Mouse (Mus musculus): Measurements from ENCODE around the gene Plb1. TPM values are rescaled to one million over a fixed set of nuclear protein-coding genes. Genes with fewer than 3 reads are reported as not detected.

The Plb1 gene
- polyA plus RNA-seq, 1 experiment = 77.1 TPM

DNA sequence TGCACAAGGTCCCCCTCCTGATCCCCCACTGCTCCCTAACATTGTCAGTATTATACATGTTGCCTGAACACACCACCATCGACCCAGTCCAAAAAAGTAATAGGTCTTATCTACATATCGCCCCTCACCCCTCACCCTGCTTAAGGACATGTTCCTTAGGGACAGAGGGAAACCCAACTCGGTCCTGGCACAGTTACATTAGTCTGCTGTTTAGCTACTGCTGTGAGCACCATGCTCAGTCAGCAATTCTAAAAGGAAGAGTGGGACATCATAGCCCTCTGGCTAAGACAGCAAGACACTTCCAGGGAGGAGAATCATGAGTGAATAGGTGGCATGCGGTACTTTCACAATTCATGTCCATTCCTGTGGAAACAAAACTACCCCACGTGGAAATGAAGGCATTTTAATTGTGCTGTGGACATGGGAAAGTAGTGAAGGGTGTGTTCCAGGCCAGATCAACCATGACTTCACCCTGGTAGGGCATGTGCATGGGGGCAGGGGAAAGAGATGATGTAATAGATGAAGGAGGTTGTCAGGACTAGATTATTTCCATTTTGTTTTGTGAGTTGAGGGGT is 110.3 kb downstream of the Plb1 start:
- Histone ChIP-seq H3K4me3 (ENCODE audit: control insufficient read depth, low read depth, low read length) (no peak overlapping the region), H3K4me1 (ENCODE audit: control insufficient read depth, insufficient read depth, low read length) (no peaks in the 10 kb centered on the region; the same call in 1 of the 2 replicates), H3K27me3 (ENCODE audit: control insufficient read depth, insufficient read depth, low read length) (no peaks in the 10 kb centered on the region), H3K36me3 (ENCODE audit: control insufficient read depth, insufficient read depth, low read length) (no peaks in the 10 kb centered on the region), H3K27ac (ENCODE audit: control insufficient read depth, insufficient read depth, low read depth, low read length) (no peak overlapping the region)
- TF ChIP-seq CTCF (IDR thresholded peaks at IDR 0.05; ENCODE audit: control insufficient read depth, insufficient read depth, insufficient replicate concordance, low read depth, low read length) (no peak), POLR2A (IDR thresholded peaks at IDR 0.05; ENCODE audit: control insufficient read depth, low read depth, low read length) (no peak)

DNA sequence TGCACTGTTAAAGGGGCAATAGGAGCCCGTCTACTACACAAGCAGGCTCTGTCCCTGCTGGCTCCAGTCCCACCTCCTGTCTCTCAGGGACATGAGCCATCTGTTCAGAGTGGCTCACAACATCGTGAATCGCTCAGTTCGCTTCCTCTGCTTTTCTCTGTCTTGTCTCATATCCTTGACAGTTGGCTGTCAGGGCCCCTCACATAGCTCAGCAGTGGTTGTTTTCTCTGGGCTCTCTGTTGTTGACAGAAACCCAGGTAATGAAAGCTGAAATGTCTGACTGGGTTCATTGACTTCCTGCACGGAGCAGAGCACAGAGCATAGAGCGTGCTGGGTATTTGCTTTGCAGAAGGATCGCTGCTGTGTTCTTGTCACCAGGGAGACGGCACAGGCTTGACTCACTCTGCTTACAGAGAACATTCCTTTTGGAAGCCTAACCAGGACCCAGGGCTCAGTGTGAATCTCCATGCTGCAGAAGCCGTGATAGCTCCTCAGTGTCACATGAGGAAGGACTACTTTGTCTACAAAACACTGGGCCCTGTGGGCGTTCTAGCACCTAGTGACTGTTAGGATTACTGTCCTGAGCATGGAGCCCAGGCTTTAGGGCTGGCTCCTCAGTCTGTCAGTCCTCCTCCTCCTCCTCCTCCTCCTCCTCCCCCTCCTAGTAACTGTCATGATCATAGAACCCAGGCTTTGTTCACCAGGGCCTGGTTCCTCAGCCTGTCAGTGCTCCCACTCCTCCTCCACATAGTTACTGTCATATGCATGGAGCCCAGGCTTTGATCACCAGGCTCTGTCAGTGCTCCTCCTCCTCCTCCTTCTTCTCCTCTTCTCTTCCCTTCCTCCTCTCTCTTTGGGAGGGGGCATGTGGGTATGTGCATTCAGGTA is 113.8 kb downstream of the Plb1 start:
- H3K27ac ChIP-seq (ENCODE audit: control insufficient read depth, insufficient read depth, low read depth, low read length) = peak overlapping the region; percentile 30; the same call in 1 of the 2 replicates
- no peaks in the 10 kb centered on the region for H3K36me3 ChIP-seq (ENCODE audit: control insufficient read depth, insufficient read depth, low read length)
- no peak overlapping the region for H3K4me3 ChIP-seq (ENCODE audit: control insufficient read depth, low read depth, low read length)
- H3K27me3 ChIP-seq (ENCODE audit: control insufficient read depth, insufficient read depth, low read length) = no peaks in the 10 kb centered on the region
- H3K4me1 ChIP-seq (ENCODE audit: control insufficient read depth, insufficient read depth, low read length) = peaks cover 2% of the 10 kb centered on the region; the same call in 1 of the 2 replicates
- no peak for TF ChIP-seq CTCF (IDR thresholded peaks at IDR 0.05; ENCODE audit: control insufficient read depth, insufficient read depth, insufficient replicate concordance, low read depth, low read length)
- no peak for TF ChIP-seq POLR2A (IDR thresholded peaks at IDR 0.05; ENCODE audit: control insufficient read depth, low read depth, low read length)

DNA sequence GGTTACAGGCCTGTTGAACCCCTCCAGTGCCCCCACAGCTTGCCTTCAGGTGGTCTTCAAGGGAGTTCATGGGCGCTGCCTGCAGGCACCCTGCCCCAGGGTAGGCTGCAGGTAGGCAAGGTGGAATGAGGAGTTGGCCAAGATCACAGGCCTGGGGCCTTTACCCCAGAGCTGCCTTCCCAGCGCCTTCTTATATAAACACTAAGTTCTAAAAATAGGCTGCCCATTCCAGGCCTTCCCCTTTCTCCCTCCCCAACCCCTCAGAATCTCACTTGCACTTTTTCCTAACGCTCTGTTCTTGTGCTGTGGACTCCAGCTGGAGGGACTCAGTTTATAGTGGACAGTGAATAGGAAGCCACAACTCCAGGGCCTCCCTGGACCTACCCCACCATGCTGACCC is 117.2 kb downstream of the Plb1 start:
- 0 out of 2 replicates have a peak overlapping the region, but pooled peaks have one; percentile 58 for H3K27ac ChIP-seq (ENCODE audit: control insufficient read depth, insufficient read depth, low read depth, low read length)
- no peak overlapping the region for H3K4me3 ChIP-seq (ENCODE audit: control insufficient read depth, low read depth, low read length)
- no peaks in the 10 kb centered on the region for H3K36me3 ChIP-seq (ENCODE audit: control insufficient read depth, insufficient read depth, low read length)
- peaks cover 2% of the 10 kb centered on the region; the same call in 1 of the 2 replicates for H3K4me1 ChIP-seq (ENCODE audit: control insufficient read depth, insufficient read depth, low read length)
- no peaks in the 10 kb centered on the region for H3K27me3 ChIP-seq (ENCODE audit: control insufficient read depth, insufficient read depth, low read length)
- TF ChIP-seq POLR2A (IDR thresholded peaks at IDR 0.05; ENCODE audit: control insufficient read depth, low read depth, low read length) (no peak), CTCF (IDR thresholded peaks at IDR 0.05; ENCODE audit: control insufficient read depth, insufficient read depth, insufficient replicate concordance, low read depth, low read length) (no peak)

DNA sequence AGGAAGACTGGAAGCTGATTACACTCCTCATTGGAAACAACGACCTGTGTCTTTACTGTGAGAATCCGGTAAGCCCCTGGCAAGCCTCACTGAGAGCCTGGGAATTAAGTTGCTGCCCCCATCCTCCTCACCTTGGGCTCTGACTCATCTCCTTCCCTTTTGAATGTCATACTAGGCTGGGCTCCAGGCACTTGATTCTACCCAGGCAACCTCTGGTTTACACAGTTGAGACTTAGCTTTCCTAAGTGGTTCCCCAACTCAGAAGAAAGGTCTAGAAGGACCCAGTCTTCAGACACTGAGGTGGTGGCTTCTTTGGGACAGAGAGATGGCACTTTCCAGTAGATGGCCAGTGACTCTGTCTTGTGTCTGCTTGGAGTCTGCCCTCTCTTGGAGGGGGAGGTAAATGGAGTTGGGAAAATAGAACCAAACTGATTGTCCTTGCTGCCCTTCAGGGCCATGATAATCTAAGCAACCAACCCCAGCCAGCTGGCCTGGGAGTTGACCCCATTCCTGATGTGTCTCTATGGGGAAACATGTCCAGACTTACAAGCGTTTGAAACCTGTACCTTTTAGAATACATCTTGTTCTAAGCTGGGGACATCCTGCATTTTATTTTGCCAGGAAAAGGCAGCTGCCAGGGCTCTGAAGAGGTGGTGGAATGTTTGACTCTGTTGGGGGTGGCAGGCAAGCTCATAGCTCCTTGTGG is 118.2 kb downstream of the Plb1 start:
- Histone ChIP-seq H3K36me3 (ENCODE audit: control insufficient read depth, insufficient read depth, low read length) (no peaks in the 10 kb centered on the region), H3K4me3 (ENCODE audit: control insufficient read depth, low read depth, low read length) (no peak overlapping the region), H3K4me1 (ENCODE audit: control insufficient read depth, insufficient read depth, low read length) (peaks cover 2% of the 10 kb centered on the region; the same call in 1 of the 2 replicates), H3K27me3 (ENCODE audit: control insufficient read depth, insufficient read depth, low read length) (no peaks in the 10 kb centered on the region), H3K27ac (ENCODE audit: control insufficient read depth, insufficient read depth, low read depth, low read length) (no peak overlapping the region)
- TF ChIP-seq POLR2A (IDR thresholded peaks at IDR 0.05; ENCODE audit: control insufficient read depth, low read depth, low read length) = no peak
- TF ChIP-seq CTCF (IDR thresholded peaks at IDR 0.05; ENCODE audit: control insufficient read depth, insufficient read depth, insufficient replicate concordance, low read depth, low read length) = no peak

DNA sequence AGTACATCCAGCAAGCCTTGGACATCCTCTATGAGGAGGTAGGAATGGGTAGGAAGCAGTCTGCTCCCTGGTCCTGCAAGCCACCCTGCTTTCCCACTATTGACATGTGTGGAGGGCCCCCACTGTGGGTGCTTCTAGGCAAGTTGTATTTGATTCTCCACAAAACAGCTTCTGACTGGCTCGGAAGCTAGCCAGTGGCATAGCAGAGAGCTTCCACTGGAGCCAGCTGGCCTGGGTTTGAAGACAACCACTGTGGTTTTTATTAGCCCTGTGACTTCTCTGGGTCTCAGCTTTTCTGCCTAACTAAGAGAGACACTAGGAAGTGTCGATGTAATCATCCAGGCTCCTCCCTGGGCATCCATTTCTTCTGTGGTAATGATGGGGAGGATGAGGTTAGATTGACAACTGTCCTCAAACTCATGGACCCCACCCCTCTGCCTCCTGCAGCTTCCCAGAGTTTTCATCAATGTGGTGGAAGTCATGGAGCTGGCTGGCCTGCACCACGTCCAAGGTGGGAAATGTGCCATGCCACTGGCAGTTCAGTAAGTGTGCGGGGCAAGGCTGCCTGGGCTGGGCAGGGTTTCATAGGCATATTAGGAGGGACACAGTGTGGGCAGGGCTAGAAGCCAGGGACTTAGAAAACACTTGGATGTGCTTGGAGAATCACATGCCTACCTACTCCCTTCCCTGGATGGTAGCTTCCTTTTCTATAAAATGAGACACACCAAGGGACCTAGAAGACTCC is 119.4 kb downstream of the Plb1 start:
- Histone ChIP-seq H3K4me3 (ENCODE audit: control insufficient read depth, low read depth, low read length) (no peak overlapping the region), H3K4me1 (ENCODE audit: control insufficient read depth, insufficient read depth, low read length) (peaks cover 2% of the 10 kb centered on the region; the same call in 1 of the 2 replicates), H3K27me3 (ENCODE audit: control insufficient read depth, insufficient read depth, low read length) (no peaks in the 10 kb centered on the region), H3K36me3 (ENCODE audit: control insufficient read depth, insufficient read depth, low read length) (no peaks in the 10 kb centered on the region), H3K27ac (ENCODE audit: control insufficient read depth, insufficient read depth, low read depth, low read length) (no peak overlapping the region)
- TF ChIP-seq CTCF (IDR thresholded peaks at IDR 0.05; ENCODE audit: control insufficient read depth, insufficient read depth, insufficient replicate concordance, low read depth, low read length) (no peak), POLR2A (IDR thresholded peaks at IDR 0.05; ENCODE audit: control insufficient read depth, low read depth, low read length) (no peak)

DNA sequence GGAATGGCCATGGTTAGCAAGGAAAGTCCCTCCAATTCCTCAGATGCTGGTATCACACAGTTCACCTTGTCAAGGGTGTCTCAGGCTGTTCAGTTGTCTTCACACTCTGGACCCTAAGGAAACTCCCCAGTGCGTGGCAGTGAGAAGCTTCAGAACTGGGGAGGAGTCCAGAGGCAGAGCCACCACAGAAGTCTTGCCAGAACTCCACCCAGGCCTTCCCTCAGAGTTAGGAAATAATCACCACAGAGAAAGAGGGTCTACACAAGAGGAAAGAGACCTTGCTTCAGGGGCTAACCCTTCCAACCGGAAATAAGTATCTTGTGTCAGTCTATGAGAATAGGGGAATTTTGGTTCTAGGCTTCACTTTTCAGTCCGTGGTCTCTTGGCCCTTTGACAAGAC is 120.3 kb downstream of the Plb1 start:
- Histone ChIP-seq H3K27me3 (ENCODE audit: control insufficient read depth, insufficient read depth, low read length) (no peaks in the 10 kb centered on the region), H3K4me3 (ENCODE audit: control insufficient read depth, low read depth, low read length) (no peak overlapping the region), H3K4me1 (ENCODE audit: control insufficient read depth, insufficient read depth, low read length) (peaks cover 2% of the 10 kb centered on the region; the same call in 1 of the 2 replicates), H3K27ac (ENCODE audit: control insufficient read depth, insufficient read depth, low read depth, low read length) (no peak overlapping the region), H3K36me3 (ENCODE audit: control insufficient read depth, insufficient read depth, low read length) (no peaks in the 10 kb centered on the region)
- TF ChIP-seq POLR2A (IDR thresholded peaks at IDR 0.05; ENCODE audit: control insufficient read depth, low read depth, low read length) = no peak
- TF ChIP-seq CTCF (IDR thresholded peaks at IDR 0.05; ENCODE audit: control insufficient read depth, insufficient read depth, insufficient replicate concordance, low read depth, low read length) = no peak
